Mouse (Mus musculus) neural tube, embryonic 15.5 days (tissue): ENCODE results near the gene Nup88. TPM values are rescaled to one million over a fixed set of nuclear protein-coding genes. Genes with fewer than 3 reads are reported as not detected.

Source experiments
- ATAC-seq: fragments of 200-750 bp; cut with Nextera tagmentation; 2 replicates; pipeline ENCODE4 v1.8.0; 2017; ENCODE audit warnings: mild to moderate bottlenecking, moderate TSS enrichment, moderate library complexity; ENCODE audit not compliant: low FRiP score
- H3K27ac ChIP-seq: fragments of 300-500 bp; sonication (generic); replicated peaks from 2 replicates; pipeline ENCODE4 v1.5.1; 2015; ENCODE audit warnings: mild to moderate bottlenecking, inconsistent platforms
- H3K27me3 ChIP-seq: fragments of 300-500 bp; sonication (generic); replicated peaks from 2 replicates; pipeline ENCODE4 v1.6.1; 2015; ENCODE audit warnings: inconsistent platforms
- H3K36me3 ChIP-seq: fragments of 300-500 bp; sonication (generic); 2 replicates; pipeline ENCODE4 v1.6.1; 2015; ENCODE audit warnings: inconsistent platforms
- H3K4me1 ChIP-seq: fragments of 300-500 bp; sonication (generic); 2 replicates; pipeline ENCODE4 v1.6.1; 2015; ENCODE audit warnings: inconsistent platforms
- H3K4me2 ChIP-seq: fragments of 300-500 bp; sonication (generic); 2 replicates; pipeline ENCODE4 v1.6.1; 2015; ENCODE audit warnings: inconsistent platforms, mild to moderate bottlenecking, moderate library complexity
- H3K4me3 ChIP-seq: fragments of 300-500 bp; sonication (generic); replicated peaks from 2 replicates; pipeline ENCODE4 v1.5.1; 2015; ENCODE audit warnings: mild to moderate bottlenecking, inconsistent platforms
- H3K9ac ChIP-seq: fragments of 300-500 bp; sonication (generic); replicated peaks from 2 replicates; pipeline ENCODE4 v1.6.1; 2015; ENCODE audit warnings: mild to moderate bottlenecking, inconsistent platforms
- H3K9me3 ChIP-seq: fragments of 300-500 bp; sonication (generic); replicated peaks from 2 replicates; pipeline ENCODE4 v1.6.1; 2016; ENCODE audit warnings: inconsistent platforms
- WGBS: fragments of 180-500 bp; shearing (Covaris S2); methylation state at CpG from one replicate; pipeline ENCODE4 v1.1.7; 2015; ENCODE audit warnings: mixed read lengths; 5-methylcytosine and 5-hydroxymethylcytosine counted together
- polyA plus RNA-seq: library from polyadenylated mRNA; unstranded; fragments of >200 nt; fragmentation: Nextera tagmentation; extraction: Ambion mirVana; gene quantifications from 2 replicates; pipeline ENCODE4 v1.2.1, GENCODE M21; 2015

Gene Nup88
- polyA plus RNA-seq, result 108 and 109 TPM in 2 replicates

DNA sequence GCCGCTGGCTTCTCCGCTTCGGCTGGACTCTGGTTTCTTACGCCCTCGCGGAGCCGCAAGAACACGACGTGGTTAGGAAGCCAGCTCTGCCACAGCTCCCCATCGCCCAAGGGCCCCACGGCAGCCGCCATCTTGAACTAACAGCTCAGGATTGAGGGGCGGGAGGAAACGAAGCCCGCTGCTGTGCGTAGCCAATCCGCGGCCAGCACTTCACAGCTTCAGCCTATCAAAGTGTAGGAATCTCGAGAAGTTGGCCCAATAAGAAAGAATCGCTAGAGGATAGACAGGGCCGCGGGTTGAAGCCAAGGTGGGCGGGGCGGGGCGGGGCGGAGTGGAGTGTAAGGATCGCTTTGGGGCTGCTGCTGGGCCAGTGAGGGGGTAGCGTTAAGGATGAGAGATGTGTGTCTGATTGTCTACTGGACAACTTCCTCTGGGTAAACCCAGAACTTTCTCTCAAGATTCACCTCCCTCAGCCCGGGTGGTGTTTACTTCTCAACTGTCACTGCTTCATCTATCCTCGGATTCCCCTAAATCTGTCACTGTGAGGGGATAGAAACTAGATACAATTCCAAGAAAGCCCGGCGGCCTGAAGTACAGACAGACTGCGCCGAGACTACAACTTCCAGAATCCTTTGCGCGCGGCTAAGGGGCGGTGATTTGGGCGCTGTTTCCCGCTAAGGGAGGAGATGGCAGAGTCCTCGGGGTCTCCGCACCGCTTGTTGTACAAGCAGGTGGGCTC lies at the start of gene Nup88, which contains the start of gene Rpain:
TSS of gene Nup88 (minus strand) at position 153 of the 739 bp plus-strand sequence.
TSS of gene Rpain (plus strand) at position 393 of the 739 bp plus-strand sequence.
- peak; percentile 98 for ATAC-seq
- peak within 1 kb of the TSS; percentile 95 for H3K4me3 ChIP-seq
- H3K4me2 ChIP-seq, result peak within 1 kb of the TSS; percentile 91
- peaks cover 40% of the 10 kb centered on the region for H3K36me3 ChIP-seq
- H3K9me3 ChIP-seq, result no peaks in the 10 kb centered on the region
- peaks cover 23% of the 10 kb centered on the region for H3K4me1 ChIP-seq
- under 1% methylated on average over 43 of the region's 43 CpGs for WGBS
- H3K27ac ChIP-seq, result peak within 1 kb of the TSS; percentile 94
- H3K9ac ChIP-seq, result peak within 1 kb of the TSS; percentile 99
- no peaks in the 10 kb centered on the region for H3K27me3 ChIP-seq

DNA sequence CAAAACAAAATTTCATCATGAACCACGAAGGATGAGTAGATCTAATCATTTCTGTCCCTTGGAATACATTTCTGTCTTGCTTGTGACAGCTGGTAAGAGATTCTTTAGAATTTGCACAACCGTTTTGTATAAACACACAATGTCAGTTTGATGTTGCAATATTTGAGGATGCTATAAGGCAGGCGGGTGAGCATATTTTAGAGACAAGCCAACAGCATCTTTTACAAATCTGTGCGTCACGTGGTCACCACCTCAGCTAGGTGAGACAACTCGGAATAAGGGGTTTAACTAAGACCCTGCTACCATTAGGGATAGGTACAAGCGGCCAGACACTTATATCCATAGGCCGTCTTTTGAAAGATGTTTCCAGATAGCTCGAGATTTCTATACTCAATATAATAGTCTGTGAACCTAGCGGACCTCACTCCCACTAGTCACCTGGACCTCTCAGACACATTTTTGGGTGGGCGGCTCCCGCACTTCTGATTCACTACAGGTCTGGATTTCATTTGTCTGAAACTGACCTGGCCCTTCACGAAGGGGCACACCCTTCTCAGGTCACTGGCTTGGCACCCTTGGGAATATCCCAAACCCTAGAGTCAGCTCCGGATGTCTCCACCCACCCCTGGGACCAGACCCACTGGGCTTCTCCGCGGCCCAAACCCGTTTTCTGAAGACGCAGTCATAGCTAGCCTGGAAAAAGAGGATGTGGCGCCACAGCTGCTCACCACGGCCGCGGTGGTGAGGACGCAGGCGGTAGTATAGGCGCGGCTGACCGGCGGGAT lies 48.8 kb upstream of the Nup88 start:
- peaks cover 42% of the 10 kb centered on the region for H3K4me1 ChIP-seq
- peak; percentile 36 for ATAC-seq
- no peaks in the 10 kb centered on the region for H3K27me3 ChIP-seq
- 6% methylated on average over 28 of the region's 28 CpGs for WGBS
- H3K4me3 ChIP-seq, result peak overlapping the region; percentile 86
- no peaks in the 10 kb centered on the region for H3K9me3 ChIP-seq
- H3K4me2 ChIP-seq, result peak overlapping the region; percentile 61
- peak overlapping the region; percentile 90 for H3K27ac ChIP-seq
- H3K9ac ChIP-seq, result peak overlapping the region; percentile 95
- H3K36me3 ChIP-seq, result peaks cover 6% of the 10 kb centered on the region; the same call in 1 of the 2 replicates

DNA sequence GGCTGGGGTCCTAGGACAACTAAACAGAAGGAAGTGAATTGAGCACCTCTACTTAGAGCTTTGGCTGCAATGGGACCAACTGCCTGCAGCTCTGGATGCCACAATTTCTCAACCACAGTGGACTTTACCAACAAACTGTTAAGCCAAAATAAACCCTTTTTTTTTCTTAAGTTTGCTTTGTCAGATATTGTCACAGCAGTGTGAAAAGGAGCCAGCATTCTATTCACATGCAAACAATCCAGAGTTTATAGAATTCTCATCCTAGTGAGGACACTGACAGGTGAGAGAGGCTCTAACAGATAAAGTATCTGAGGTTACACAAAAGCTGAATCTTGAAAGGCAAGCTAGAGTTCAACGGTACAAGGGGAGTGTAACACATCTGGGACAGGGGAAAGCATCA lies 47.3 kb upstream of the Nup88 start:
- Histone ChIP-seq H3K27ac (no peak overlapping the region), H3K27me3 (no peaks in the 10 kb centered on the region), H3K9ac (no peak overlapping the region), H3K9me3 (no peaks in the 10 kb centered on the region), H3K4me3 (no peak overlapping the region), H3K4me1 (peaks cover 39% of the 10 kb centered on the region), H3K36me3 (peaks cover 18% of the 10 kb centered on the region), H3K4me2 (no peak overlapping the region)
- ATAC-seq, result no peak
- WGBS, result 83% methylated on average over 1 of the region's 1 CpGs

DNA sequence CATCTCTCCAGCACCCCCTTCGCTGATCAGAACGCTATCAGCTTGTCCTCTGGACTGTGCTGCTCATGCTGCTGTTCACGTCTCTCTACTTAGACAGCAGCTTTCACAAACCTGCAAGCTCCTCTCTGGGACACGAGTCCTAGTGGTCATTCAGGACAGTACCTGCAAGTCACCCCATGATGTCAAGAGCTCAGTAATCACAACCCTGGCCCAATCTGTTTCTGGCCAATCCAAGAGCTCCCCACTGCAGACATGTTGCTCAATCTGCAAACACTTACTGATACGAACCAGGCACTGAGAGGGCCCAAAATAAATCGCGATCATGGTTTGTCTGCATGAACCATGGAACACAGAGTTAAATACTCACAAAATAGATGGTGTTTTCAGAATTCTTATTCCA lies 43.0 kb upstream of the Nup88 start:
- peaks cover 49% of the 10 kb centered on the region for H3K36me3 ChIP-seq
- no peaks in the 10 kb centered on the region for H3K27me3 ChIP-seq
- H3K27ac ChIP-seq, result no peak overlapping the region
- ATAC-seq, result no peak
- H3K9me3 ChIP-seq, result no peaks in the 10 kb centered on the region
- H3K4me2 ChIP-seq, result no peak overlapping the region
- 95% methylated on average over 7 of the region's 7 CpGs for WGBS
- no peak overlapping the region for H3K9ac ChIP-seq
- no peak overlapping the region for H3K4me3 ChIP-seq
- peaks cover 17% of the 10 kb centered on the region for H3K4me1 ChIP-seq

DNA sequence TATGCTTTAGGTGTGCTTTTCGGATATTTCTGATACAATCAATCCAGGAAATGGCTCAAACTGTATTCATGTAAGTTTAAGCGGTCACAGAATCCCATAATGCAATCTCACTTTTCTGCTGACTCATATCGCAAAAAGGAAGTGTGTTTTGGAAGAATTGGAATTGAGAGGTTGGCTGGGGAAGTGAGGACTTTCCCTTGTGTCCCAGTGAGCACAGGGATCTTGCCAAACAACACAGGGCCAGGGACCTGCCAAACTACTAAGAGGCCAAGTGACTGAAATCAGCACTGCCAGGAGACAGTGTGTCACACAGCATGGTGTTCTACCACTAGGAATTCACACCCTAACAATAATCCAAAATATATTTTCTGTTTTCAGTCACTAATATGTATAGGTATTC lies 38.5 kb upstream of the Nup88 start:
- no peak for ATAC-seq
- no peak overlapping the region for H3K27ac ChIP-seq
- no peak overlapping the region for H3K4me2 ChIP-seq
- WGBS, result 93% methylated on average over 3 of the region's 3 CpGs
- no peak overlapping the region for H3K9ac ChIP-seq
- no peak overlapping the region for H3K4me3 ChIP-seq
- no peaks in the 10 kb centered on the region for H3K27me3 ChIP-seq
- H3K9me3 ChIP-seq, result no peaks in the 10 kb centered on the region
- H3K36me3 ChIP-seq, result peaks cover 40% of the 10 kb centered on the region
- H3K4me1 ChIP-seq, result peaks cover 8% of the 10 kb centered on the region

DNA sequence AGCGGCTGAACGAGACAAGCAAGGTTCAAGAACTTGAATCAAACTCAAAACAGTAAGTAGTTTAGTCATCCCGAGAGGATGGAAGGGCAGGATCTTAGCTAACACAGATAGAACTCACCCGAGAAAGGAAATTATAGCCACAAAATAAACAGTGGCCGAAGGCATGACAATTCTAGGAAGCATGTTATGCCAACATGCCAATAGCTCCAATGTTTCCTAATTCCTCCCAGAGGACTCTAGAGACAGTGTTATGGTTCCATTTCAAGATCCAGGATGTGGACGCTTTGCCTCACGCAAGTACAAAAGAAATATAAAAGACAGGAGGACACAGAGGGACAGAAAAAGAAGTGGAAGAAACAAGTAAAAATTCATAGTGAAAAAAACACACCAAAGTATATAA lies 38.1 kb upstream of the Nup88 start:
- peaks cover 39% of the 10 kb centered on the region for H3K36me3 ChIP-seq
- 91% methylated on average over 7 of the region's 7 CpGs for WGBS
- H3K27ac ChIP-seq, result no peak overlapping the region
- no peak overlapping the region for H3K9ac ChIP-seq
- ATAC-seq, result no peak
- H3K4me2 ChIP-seq, result no peak overlapping the region
- no peaks in the 10 kb centered on the region for H3K27me3 ChIP-seq
- no peak overlapping the region for H3K4me3 ChIP-seq
- H3K4me1 ChIP-seq, result peaks cover 13% of the 10 kb centered on the region
- H3K9me3 ChIP-seq, result no peaks in the 10 kb centered on the region

DNA sequence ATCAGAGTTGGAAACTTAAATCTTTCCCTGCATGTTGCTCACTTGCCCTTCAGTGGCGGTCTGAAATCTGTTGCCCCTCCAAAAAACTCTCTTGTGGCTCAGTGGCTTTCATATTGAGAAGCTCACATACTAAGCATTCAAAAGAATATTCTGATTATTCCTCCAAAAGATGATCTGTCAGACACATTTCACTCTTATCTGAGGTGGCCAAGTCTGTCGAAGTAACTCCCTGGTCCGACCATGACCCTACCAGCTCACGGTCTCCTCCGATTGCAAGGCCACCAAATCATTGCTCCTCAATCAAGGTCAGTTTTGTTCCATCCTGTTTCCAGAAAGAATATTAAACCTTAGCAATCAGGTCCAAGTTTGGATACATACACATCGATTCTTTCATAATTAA lies 37.3 kb upstream of the Nup88 start:
- Histone ChIP-seq H3K9ac (no peak overlapping the region), H3K4me1 (peaks cover 21% of the 10 kb centered on the region), H3K9me3 (no peaks in the 10 kb centered on the region), H3K4me3 (no peak overlapping the region), H3K27ac (no peak overlapping the region), H3K36me3 (peaks cover 30% of the 10 kb centered on the region), H3K27me3 (no peaks in the 10 kb centered on the region), H3K4me2 (no peak overlapping the region)
- WGBS, result 96% methylated on average over 6 of the region's 6 CpGs
- ATAC-seq, result no peak

DNA sequence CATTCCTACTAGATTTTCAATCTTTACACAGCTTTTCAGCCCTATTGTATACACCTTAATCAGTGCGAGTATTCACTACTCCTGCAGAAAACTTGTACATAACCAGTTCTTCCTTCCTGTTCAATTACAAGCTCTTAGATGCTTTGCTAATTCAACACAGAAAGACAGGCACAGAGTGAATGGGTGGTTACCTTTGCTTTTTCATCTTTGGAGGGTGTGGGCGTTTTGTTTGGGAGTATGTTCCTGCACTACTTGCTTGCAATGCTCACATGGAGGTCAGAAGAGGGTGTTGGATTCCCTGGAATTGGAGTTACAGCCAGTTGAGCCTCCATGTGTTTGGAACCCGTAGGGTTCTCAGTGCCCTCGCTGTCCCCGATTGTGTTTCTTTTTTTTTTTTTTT lies 35.3 kb upstream of the Nup88 start:
- WGBS, result 66% methylated on average over 5 of the region's 5 CpGs
- H3K4me2 ChIP-seq, result peak overlapping the region; percentile 57
- H3K9ac ChIP-seq, result no peak overlapping the region
- H3K4me3 ChIP-seq, result peak overlapping the region; percentile 99
- H3K27me3 ChIP-seq, result no peaks in the 10 kb centered on the region
- peaks cover 20% of the 10 kb centered on the region for H3K36me3 ChIP-seq
- H3K27ac ChIP-seq, result 0 out of 2 replicates have a peak overlapping the region, but pooled peaks have one; percentile 41
- peaks cover 22% of the 10 kb centered on the region for H3K4me1 ChIP-seq
- no peaks in the 10 kb centered on the region for H3K9me3 ChIP-seq
- no peak for ATAC-seq

DNA sequence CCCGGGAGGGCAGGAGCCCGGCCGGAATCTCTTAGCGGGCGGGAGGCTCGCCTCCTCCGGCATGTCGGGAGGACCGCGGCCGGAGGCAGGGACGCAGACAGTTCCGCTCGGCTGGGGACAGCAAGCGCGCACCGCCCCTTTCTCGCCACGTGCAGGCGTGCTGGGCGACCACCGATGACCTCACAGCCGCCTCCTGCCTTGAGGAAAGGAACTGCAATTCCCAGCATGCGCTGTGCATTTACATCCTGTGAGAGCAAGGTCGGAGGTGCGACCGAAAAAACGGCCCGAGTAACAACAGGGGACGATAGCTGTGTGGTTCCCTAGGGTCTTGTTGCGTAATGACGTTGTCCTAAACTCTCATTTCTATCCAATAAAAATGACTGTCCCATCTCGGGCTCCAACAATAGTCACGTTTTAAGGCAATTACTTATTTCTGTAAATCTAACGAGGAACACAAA lies 34.6 kb upstream of the Nup88 start, which contains the start of gene Dhx33:
TSS of gene Dhx33 (minus strand) at position 122 of the 458 bp plus-strand sequence.
- peak; percentile 98 for ATAC-seq
- Histone ChIP-seq H3K36me3 (peaks cover 20% of the 10 kb centered on the region), H3K4me1 (peaks cover 22% of the 10 kb centered on the region), H3K27me3 (no peaks in the 10 kb centered on the region), H3K9me3 (no peaks in the 10 kb centered on the region), H3K4me2 (peak within 1 kb of the TSS; percentile 91), H3K4me3 (peak within 1 kb of the TSS; percentile 99), H3K9ac (peak within 1 kb of the TSS; percentile 77), H3K27ac (peak within 1 kb of the TSS; percentile 82)
- 0% methylated on average over 35 of the region's 35 CpGs for WGBS

DNA sequence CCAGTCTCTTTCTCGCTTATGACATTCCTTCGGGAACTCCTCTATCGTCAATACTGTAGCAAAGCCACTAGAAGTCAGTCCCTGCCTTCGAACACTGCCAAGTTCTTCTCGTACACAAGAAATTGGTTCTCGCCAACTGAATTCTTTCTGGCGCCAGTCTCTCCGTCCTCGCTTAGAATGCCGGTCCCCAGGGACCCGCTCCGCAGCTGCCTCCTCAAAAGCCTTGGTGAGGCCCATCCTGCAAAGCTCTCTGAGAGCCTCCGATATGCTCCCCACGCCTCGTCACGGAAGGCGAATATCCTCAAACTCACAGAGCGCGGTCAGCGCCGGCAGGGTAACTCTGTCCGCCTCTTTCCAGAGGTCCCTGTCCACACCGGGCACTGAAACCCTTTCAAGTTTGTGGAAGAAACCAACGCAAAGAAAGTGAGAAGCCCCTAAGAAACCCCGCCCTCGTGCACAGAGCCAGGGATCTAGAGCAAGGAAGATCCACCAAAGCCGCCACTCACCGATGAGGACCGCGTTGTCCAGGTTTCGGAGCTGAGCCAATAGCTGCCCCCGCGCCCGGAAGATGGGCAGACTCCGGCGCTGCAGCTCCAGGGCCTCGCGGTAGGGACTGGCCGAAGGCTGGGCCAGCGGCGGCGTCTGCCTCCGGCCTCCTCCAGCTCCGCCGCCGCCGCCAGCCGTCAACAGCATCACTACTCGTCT lies 34.0 kb upstream of the Nup88 start:
- H3K9me3 ChIP-seq, result no peaks in the 10 kb centered on the region
- peak; percentile 74 for ATAC-seq
- H3K4me3 ChIP-seq, result peak overlapping the region; percentile 99
- 1% methylated on average over 49 of the region's 49 CpGs for WGBS
- H3K36me3 ChIP-seq, result peaks cover 22% of the 10 kb centered on the region
- H3K4me1 ChIP-seq, result peaks cover 22% of the 10 kb centered on the region
- H3K9ac ChIP-seq, result peak overlapping the region; percentile 77
- peak overlapping the region; percentile 91 for H3K4me2 ChIP-seq
- no peaks in the 10 kb centered on the region for H3K27me3 ChIP-seq
- peak overlapping the region; percentile 82 for H3K27ac ChIP-seq

DNA sequence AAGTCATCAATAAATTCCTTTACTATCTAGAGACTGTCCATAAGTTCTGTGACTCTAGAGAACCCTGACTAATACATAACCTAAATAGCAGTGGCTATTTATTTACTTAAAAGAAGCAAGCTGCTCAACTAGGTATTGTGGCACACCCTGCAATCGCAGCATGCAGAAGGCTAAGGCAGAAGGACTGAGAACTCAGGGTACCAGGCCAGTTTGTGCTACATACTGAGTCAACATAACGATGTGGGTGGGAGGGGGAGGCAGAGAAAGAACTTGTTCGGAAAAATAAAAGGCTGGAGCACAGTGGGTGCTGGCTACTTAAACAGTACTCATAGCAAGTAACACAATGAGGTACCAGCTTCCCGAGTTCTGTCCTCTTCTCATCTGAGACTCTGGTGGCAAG lies 31.4 kb upstream of the Nup88 start:
- WGBS, result 88% methylated on average over 4 of the region's 4 CpGs
- Histone ChIP-seq H3K4me3 (no peak overlapping the region), H3K36me3 (peaks cover 42% of the 10 kb centered on the region), H3K4me2 (no peak overlapping the region), H3K9me3 (no peaks in the 10 kb centered on the region), H3K27ac (no peak overlapping the region), H3K9ac (no peak overlapping the region), H3K4me1 (peaks cover 22% of the 10 kb centered on the region), H3K27me3 (no peaks in the 10 kb centered on the region)
- no peak for ATAC-seq
